Mouse (Mus musculus) R1 (cell line): ENCODE data around the gene Npm1.

Experiments used
- DNase-seq: peaks from one replicate; pipeline ENCODE4 v3.0.0-alpha.2; 2018; ENCODE audit warnings: low read depth, low spot score

Npm1 gene

DNA sequence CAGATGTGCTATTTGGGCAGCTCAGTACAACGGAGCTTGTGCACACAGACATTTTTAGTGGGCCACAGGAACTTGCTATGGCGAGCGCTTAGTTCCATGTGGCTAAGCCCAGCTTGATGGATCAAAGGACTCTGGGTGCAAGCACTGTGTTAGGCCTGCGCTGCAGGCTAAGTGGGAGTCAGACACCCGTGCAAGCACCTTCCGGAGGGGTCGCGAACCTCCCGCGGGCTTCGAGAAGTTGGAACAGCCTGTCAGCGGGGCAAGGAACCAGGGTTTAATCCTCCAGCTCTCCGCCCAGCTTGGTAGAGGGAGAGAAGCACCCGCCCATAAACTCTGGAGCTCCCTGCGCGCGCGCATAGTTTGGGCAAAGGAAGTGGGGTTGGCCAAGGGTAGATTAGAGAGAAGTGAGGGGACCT is 17.7 kb upstream of the Npm1 start:
- peak; percentile 80 for DNase-seq

DNA sequence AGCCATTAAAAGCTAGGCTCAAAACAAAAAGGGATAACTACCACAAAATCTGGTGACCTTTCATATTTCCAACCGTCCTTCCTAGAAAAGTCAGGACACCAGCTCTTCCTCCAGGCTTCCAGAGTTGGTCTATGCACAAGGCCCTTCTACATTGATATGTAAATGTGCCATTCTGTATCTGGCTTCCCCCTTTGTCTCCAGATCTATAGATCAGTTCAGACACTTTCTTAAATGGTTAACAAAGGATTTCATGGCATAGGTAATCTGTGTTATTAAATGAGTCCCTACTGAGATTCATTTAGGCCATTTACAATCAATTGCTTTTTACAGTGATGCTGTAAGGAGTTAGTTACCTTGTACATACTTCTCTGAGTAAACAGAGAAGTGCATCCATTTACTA is 16.8 kb upstream of the Npm1 start:
- peak; percentile 69 for DNase-seq

GRCm38 (mm10) chr11:33176525-33177245 is 13.7 kb upstream of the Npm1 start:
- peak; percentile 71 for DNase-seq

- DNase-seq = no peak
Measured at GRCm38 (mm10) chr11:33175768-33176167, 12.8 kb upstream of the Npm1 start.

DNA sequence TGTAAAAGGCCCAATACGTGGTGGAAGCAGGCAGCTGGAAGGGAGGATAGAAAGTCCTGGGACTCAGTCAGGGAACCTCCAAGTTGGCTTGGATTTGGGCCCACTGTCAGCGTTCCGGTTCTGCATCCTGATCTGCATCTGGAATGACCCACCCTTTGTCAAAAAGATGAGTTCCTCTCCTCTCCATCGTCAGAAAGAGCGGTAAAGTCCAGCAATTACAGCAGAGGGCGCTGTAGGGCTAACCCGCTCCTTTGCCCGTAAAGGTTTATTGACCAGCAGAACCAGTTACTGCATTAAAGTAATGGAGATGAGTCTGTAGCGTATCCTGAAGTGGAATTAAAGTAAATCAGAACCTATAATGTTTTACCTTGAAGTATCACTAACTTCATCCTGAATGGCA is 7.5 kb upstream of the Npm1 start:
- DNase-seq = peak; percentile 74

DNA sequence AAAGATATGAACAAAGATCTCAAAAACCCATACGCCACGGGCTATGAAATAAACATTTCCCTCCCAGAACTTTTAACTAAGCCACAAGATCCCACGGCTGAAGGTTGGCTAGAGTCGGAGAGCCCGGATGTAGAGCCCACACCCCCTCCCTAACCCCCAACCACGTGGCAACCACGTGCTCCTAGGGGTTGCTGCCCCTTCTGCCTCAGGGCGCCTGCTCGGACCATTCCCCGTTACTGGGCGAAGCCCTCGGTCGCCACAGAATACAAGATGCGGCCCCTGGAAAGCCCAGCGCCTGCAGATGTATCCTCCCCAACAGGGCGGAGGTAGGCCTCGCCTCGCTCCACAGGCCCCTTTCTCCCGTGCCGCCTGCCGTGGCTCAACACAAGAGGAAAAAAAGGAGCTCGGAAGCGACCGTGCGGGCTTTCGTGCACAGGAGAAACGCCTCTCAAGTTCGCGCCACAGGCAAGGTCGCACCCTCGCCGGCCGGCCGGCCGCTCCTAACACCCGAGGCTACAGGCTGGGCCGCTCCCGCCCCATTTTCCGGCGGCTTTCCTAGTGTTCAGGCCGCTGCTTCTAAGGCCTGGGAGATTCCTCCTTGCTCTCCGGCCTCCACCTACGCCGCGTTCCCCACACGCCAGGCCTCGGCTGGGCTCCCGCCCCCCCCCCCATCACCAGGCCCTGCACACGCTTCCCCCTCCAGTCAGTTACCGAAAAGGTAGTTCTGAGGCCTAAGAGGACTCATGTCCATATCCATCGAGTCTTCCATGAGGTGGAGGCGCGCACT is 602 bp downstream of the Npm1 start:
- peak; percentile 89 for DNase-seq

- DNase-seq = no peak
Measured at GRCm38 (mm10) chr11:33159741-33160140, 3.3 kb downstream of the Npm1 start.

DNA sequence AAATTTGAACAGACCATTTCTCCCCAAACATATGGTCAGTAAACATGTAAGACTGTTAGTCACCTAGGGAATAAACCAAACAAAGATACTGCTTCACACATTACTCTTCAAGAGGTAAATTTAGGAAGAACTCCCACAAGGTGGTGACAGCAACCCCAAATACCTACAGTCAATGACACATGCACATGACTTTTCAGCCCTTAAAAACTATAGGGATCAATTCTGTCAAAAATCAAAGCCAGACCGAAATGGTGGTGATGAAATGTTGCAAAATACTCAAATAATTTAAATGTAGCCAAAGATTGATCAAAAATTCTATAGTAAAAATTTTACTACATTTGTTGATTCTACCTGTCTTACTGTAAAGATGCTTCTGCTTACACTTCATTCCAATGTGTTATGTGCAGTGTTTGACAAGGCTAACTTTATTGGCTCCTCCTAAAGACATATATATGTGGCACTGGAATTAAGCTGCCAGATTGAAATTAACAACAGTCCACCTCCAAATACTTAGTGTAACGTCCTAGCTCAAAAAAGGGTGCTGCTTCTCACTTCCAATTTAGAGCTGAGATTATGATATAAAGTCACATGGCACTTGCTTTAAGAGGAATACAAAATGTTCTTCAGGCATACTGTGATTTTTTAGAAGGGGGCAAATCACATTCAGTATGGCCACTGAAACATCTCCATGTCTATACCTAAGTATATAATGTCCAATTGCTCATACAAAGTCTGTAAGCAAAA is 5.4 kb downstream of the Npm1 start:
- no peak for DNase-seq

- DNase-seq = no peak
Measured at GRCm38 (mm10) chr11:33156436-33157015, 6.5 kb downstream of the Npm1 start.

DNA sequence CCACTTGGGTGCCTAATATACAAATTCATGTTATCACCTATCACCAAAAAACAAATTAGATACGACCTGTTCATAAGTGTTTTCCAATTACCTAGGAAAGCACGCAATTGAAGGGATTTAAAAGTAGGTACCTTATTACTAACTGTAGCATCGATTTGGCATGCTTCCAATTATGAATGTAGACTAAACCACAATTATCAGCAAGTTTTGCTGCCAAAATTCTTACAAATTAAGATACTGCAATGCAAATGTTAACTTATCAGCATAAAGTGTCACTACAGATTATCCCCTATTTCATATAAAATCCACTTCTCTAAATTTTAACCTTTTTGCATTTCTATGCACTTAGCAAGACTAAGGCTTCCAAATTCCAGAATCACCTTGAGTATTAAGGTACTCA is 8.5 kb downstream of the Npm1 start:
- no peak for DNase-seq

DNA sequence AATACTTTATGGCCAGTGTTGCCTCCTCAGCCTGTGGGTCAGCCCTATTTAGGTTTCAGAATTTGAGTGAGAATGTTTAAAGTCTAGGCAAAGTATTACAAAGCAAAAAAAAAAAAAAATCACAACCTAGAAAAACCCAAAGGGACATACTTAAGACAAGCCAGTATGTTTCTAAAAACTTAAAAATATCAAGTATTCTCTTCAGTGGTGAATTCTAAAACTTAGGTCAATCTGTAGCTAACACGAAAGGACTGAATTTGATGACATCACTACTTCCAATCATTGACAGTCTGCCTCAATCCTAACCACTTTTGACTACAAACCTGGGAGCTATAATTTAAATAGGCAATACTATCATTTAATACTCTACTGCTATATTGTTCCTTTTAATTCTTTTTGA is 10.0 kb downstream of the Npm1 start:
- DNase-seq = no peak

DNA sequence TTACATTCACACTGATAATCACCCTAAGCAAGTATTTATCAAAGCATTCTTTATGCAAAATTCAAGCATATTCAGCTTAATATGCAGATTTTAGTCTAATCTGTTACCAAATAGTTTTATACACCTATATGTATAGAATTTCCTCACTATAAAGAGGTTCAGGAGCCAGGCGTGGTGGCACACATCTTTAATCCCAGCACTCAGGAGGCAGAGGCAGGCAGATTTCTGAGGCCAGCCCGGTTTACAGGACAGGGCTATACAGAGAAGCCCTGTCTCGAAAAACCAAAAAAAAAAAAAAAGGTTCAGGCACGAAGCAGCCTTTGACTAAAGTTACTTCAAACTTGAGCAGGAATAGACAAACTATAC is 11.2 kb downstream of the Npm1 start:
- DNase-seq = no peak

GRCm38 (mm10) chr11:33151128-33151779 is 11.8 kb downstream of the Npm1 start:
- peak; percentile 33 for DNase-seq

GRCm38 (mm10) chr11:33150364-33150763 is 12.6 kb downstream of the Npm1 start:
- DNase-seq = peak; percentile 27

DNA sequence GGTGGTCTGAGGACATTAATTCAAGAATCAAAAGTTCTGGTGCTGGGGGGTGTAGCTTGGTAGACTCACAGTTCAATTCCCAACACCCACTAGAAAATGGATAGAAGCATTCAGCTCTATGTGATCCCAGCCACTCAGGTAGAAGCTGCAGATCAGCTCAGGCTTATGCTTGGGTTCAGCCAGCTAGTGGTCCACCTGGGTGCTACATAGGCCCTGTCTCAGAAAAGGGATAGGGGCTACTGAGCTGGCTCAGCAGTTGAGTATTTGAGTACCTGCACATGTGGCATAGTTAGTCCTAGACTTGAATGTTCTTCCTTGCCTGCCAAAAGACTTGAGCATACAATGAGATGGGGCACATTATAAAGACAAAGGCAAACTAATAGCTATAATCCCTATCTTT is 13.6 kb downstream of the Npm1 start:
- peak; percentile 71 for DNase-seq

- no peak for DNase-seq
Measured at GRCm38 (mm10) chr11:33149088-33149436, 13.9 kb downstream of the Npm1 start.

GRCm38 (mm10) chr11:33148338-33149087 is 14.5 kb downstream of the Npm1 start:
- DNase-seq = peak; percentile 95

- peak; percentile 61 for DNase-seq
Measured at GRCm38 (mm10) chr11:33147572-33148337, 15.3 kb downstream of the Npm1 start.

- DNase-seq = no peak
Measured at GRCm38 (mm10) chr11:33147171-33147571, 15.8 kb downstream of the Npm1 start, which contains the start of gene Fgf18. Gene Fgf18, minus strand, starts transcription at chr11:33147400.

DNA sequence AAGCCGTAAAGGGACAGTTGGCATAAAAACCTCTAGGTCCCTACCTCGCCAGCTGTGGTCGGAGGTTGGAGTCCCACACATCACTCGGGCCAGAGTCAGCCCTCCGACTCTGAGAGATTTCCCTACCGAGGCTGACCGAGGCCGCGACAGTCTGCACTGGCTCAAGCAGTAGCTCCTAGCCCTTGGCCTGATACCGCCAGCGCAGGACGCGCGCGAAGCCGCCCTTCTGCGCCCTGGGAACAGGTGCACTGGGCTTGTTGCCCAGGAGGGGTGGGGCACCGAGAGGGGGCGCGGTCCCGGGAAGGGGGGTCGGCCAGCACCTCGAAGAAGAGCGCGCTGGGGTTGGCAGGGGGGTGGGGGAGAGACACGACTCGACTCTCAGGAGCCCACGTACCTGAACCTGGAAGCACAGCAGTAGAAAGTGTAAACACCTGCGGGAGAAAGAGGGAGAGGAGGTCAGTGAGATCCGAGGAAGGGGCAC is 16.3 kb downstream of the Npm1 start:
- DNase-seq = peak; percentile 57
